Comparison of ENCODE assay signal across 7 mouse cellular contexts in genomic region chr19:16131831-16132230, GRCm38 (mm10). TPM values are rescaled to one million over a fixed set of nuclear protein-coding genes. Genes with fewer than 3 reads are reported as not detected.
A peak's percentile ranks its signal among the peaks of the same experiment; 100 is the strongest.
DNase-seq lines count a peak whose midpoint lies in the region; ATAC-seq lines count a peak whose summit lies in the region.

No protein-coding gene starts in this region.

- ATAC-seq in megakaryocyte, adult 5-6 weeks (ENCODE audit: poor library complexity, severe bottlenecking) = no peak
- no peak for ATAC-seq in forebrain, embryonic 13.5 days
- ATAC-seq in neural tube, embryonic 15.5 days (ENCODE audit: low FRiP score) = no peak

- peaks cover 15% of the 10 kb centered on the region for H3K27me3 ChIP-seq in megakaryocyte, embryonic 14.5 days (replicated peaks)
- H3K27me3 ChIP-seq in forebrain, embryonic 13.5 days = no peaks in the 10 kb centered on the region
- H3K27me3 ChIP-seq in neural tube, embryonic 15.5 days (replicated peaks) = no peaks in the 10 kb centered on the region

- peaks cover 3% of the 10 kb centered on the region; the same call in 1 of the 2 replicates for H3K9me3 ChIP-seq in megakaryocyte, embryonic 14.5 days
- H3K9me3 ChIP-seq in forebrain, embryonic 13.5 days (replicated peaks) = no peaks in the 10 kb centered on the region
- H3K9me3 ChIP-seq in neural tube, embryonic 15.5 days (replicated peaks) = no peaks in the 10 kb centered on the region

- H3K4me3 ChIP-seq in megakaryocyte, embryonic 14.5 days (replicated peaks) = peak overlapping the region; percentile 94
- H3K4me3 ChIP-seq in forebrain, embryonic 13.5 days = peak overlapping the region; percentile 87
- peak overlapping the region; percentile 90 for H3K4me3 ChIP-seq in neural tube, embryonic 15.5 days (replicated peaks)

- H3K36me3 ChIP-seq in megakaryocyte, embryonic 14.5 days (replicated peaks; ENCODE audit: low read length) = peaks cover 17% of the 10 kb centered on the region
- H3K36me3 ChIP-seq in forebrain, embryonic 13.5 days (ENCODE audit: poor library complexity, severe bottlenecking) = no peaks in the 10 kb centered on the region
- no peaks in the 10 kb centered on the region for H3K36me3 ChIP-seq in neural tube, embryonic 15.5 days

- H3K4me2 ChIP-seq in forebrain, embryonic 13.5 days = peak overlapping the region; percentile 62
- peak overlapping the region; percentile 71 for H3K4me2 ChIP-seq in neural tube, embryonic 15.5 days

- H3K27ac ChIP-seq in forebrain, embryonic 13.5 days = peak overlapping the region; percentile 99
- H3K27ac ChIP-seq in neural tube, embryonic 15.5 days (replicated peaks) = peak overlapping the region; percentile 99

- peak overlapping the region; percentile 99 for H3K9ac ChIP-seq in forebrain, embryonic 13.5 days
- peak overlapping the region; percentile 98 for H3K9ac ChIP-seq in neural tube, embryonic 15.5 days (replicated peaks)

- peaks cover 63% of the 10 kb centered on the region for H3K4me1 ChIP-seq in megakaryocyte, embryonic 14.5 days
- H3K4me1 ChIP-seq in forebrain, embryonic 13.5 days = peaks cover 38% of the 10 kb centered on the region
- peaks cover 19% of the 10 kb centered on the region for H3K4me1 ChIP-seq in neural tube, embryonic 15.5 days

- WGBS in forebrain, embryonic 13.5 days = 11% methylated on average over 6 of the region's 6 CpGs
- WGBS in neural tube, embryonic 15.5 days = 8% methylated on average over 6 of the region's 6 CpGs

- DNase-seq in kidney, postnatal 36 days = peak; percentile 33 to 54
- DNase-seq in Muller cell, postnatal 12 days (ENCODE audit: inconsistent ontology term) = no peak
- DNase-seq in spleen, adult 12 weeks (ENCODE audit: low spot score) = no peak

RNA-seq across cellular contexts. Expression of gene Gnaq, which starts 0.8 kb away (rescaled TPM):
- polyA plus RNA-seq in megakaryocyte, embryonic 14.5 days (2012; ENCODE audit: insufficient read depth, low replicate concordance) = 2.6 and 12.6 TPM in 2 replicates
- total RNA-seq in megakaryocyte, adult 5-6 weeks (2015) = 24.9 and 28.3 TPM in 2 replicates
- 17.8 and 25.3 TPM in 2 replicates for total RNA-seq in megakaryocyte, adult 5-6 weeks (2017)
- polyA plus RNA-seq in forebrain, embryonic 13.5 days (2015; fragmentation: Nextera tagmentation; extraction: Ambion mirVana) = 55.5 and 67.0 TPM in 2 replicates
- polyA plus RNA-seq in neural tube, embryonic 15.5 days (2015; fragmentation: Nextera tagmentation; extraction: Ambion mirVana) = 98.0 and 110 TPM in 2 replicates

Comparison
In these comparisons a context has a peak if more than half of its experiments do, and no peak if none do; other contexts are left out.
1. DNase-seq: peak in kidney, postnatal 36 days (2 of 2); none in Muller cell, postnatal 12 days (single experiment) and spleen, adult 12 weeks (single experiment).
2. Peak in every context shown above with its lines, with median percentiles within 50 percentile points of each other: H3K4me3 ChIP-seq.